10 mouse cellular contexts compared by ENCODE assay signal in genomic region chr6:25278509-25278908, GRCm38 (mm10).
DNase-seq lines count a peak whose midpoint lies in the region; ATAC-seq and TF ChIP-seq lines count a peak whose summit lies in the region.
"Had no signal": no experiment of that assay in that cellular context is flagged by ENCODE, and none has a peak within 500 bp of the region (broad histone marks: within the 10 kb centered on the region; RNA-seq: fewer than 3 reads in every experiment).

No protein-coding gene starts in this region.

- H3K9ac ChIP-seq in liver, adult 2 months (ENCODE audit: low read depth, low read length) = no peak overlapping the region
- H3K9ac ChIP-seq in liver, embryonic 11.5 days (ENCODE audit: low read depth, low read length) = no peak overlapping the region
- H3K9ac ChIP-seq in forebrain, embryonic 15.5 days (replicated peaks) = no peak overlapping the region
- H3K9ac ChIP-seq in midbrain, embryonic 16.5 days (ENCODE audit: low read depth, low read length) = no peak overlapping the region

- peak; percentile 7 to 79 for DNase-seq in adrenal gland, adult (ENCODE audit: inconsistent age in 2 of 2, low spot score in 1 of 2)
- DNase-seq in adrenal gland, postnatal 4 days (ENCODE audit: low spot score in 2 of 2) = no peak
- DNase-seq in liver, adult 2 months (ENCODE audit: extremely low read depth, low read depth, low spot score) = peak; percentile 29
- no peak for DNase-seq in liver, embryonic 11.5 days (ENCODE audit: low spot score)
- no peak for DNase-seq in spleen, postnatal 10 days (ENCODE audit: low spot score in 2 of 2)
- DNase-seq: spleen, adult 18-20 months had no signal

- TF ChIP-seq POLR2A in liver, adult 2 months (IDR thresholded peaks at IDR 0.05; ENCODE audit: extremely low read depth, insufficient read depth, low read length) = no peak

- no peak overlapping the region for H3K4me3 ChIP-seq in liver, adult 2 months (ENCODE audit: insufficient read depth, low read depth, low read length)
- H3K4me3 ChIP-seq in liver, embryonic 11.5 days (ENCODE audit: low read depth, low read length) = no peak overlapping the region
- no peak overlapping the region for H3K4me3 ChIP-seq in forebrain, embryonic 15.5 days
- H3K4me3 ChIP-seq in midbrain, embryonic 16.5 days (ENCODE audit: low read depth, low read length) = no peak overlapping the region
- H3K4me3 ChIP-seq: myocyte had no signal

- H3K79me2 ChIP-seq in liver, adult 2 months (ENCODE audit: control insufficient read depth, insufficient read depth, low read length) = no peaks in the 10 kb centered on the region

- no peaks in the 10 kb centered on the region for H3K9me3 ChIP-seq in liver, embryonic 11.5 days (ENCODE audit: control insufficient read depth, low read length)
- no peaks in the 10 kb centered on the region for H3K9me3 ChIP-seq in forebrain, embryonic 15.5 days
- no peaks in the 10 kb centered on the region for H3K9me3 ChIP-seq in midbrain, embryonic 16.5 days (replicated peaks; ENCODE audit: control insufficient read depth, low read length, poor library complexity, severe bottlenecking)

- no peaks in the 10 kb centered on the region for H3K36me3 ChIP-seq in liver, adult 2 months (ENCODE audit: control insufficient read depth, insufficient read depth, low read length)
- no peaks in the 10 kb centered on the region for H3K36me3 ChIP-seq in liver, embryonic 11.5 days (ENCODE audit: control insufficient read depth, insufficient read depth, low read length)
- no peaks in the 10 kb centered on the region for H3K36me3 ChIP-seq in forebrain, embryonic 15.5 days
- H3K36me3 ChIP-seq in midbrain, embryonic 16.5 days (ENCODE audit: control insufficient read depth, insufficient read depth, low read length) = no peaks in the 10 kb centered on the region

- no peak for ATAC-seq in liver, embryonic 11.5 days (replicated peaks; ENCODE audit: low FRiP score)
- ATAC-seq in forebrain, embryonic 15.5 days (replicated peaks) = peak; percentile 92
- ATAC-seq in midbrain, embryonic 16.5 days = peak; percentile 79
- no peak for ATAC-seq in granulocyte monocyte progenitor cell, adult 5-6 weeks (replicated peaks; ENCODE audit: poor library complexity, severe bottlenecking)

- H3K4me1 ChIP-seq in liver, adult 2 months (ENCODE audit: control insufficient read depth, insufficient read depth, low read length) = no peaks in the 10 kb centered on the region
- no peaks in the 10 kb centered on the region for H3K4me1 ChIP-seq in liver, embryonic 11.5 days (replicated peaks; ENCODE audit: control insufficient read depth, insufficient read depth, low read length)
- peaks cover 10% of the 10 kb centered on the region for H3K4me1 ChIP-seq in forebrain, embryonic 15.5 days
- H3K4me1 ChIP-seq in midbrain, embryonic 16.5 days (ENCODE audit: control insufficient read depth, insufficient read depth, low read length) = peaks cover 12% of the 10 kb centered on the region

- WGBS in liver, adult 2 months = 75% methylated on average over 1 of the region's 1 CpGs
- WGBS in liver, embryonic 11.5 days = 81% methylated on average over 1 of the region's 1 CpGs
- 6% methylated on average over 1 of the region's 1 CpGs for WGBS in forebrain, embryonic 15.5 days
- 7% methylated on average over 1 of the region's 1 CpGs for WGBS in midbrain, embryonic 16.5 days

- no peak for TF ChIP-seq CTCF in liver, adult 2 months (IDR thresholded peaks at IDR 0.05; ENCODE audit: low read depth, low read length)

- H3K4me2 ChIP-seq in liver, embryonic 11.5 days = no peak overlapping the region
- H3K4me2 ChIP-seq in forebrain, embryonic 15.5 days (replicated peaks) = no peak overlapping the region
- no peak overlapping the region for H3K4me2 ChIP-seq in midbrain, embryonic 16.5 days (ENCODE audit: low read length)

- H3K27me3 ChIP-seq in liver, adult 2 months (ENCODE audit: control insufficient read depth, insufficient read depth, low read length) = no peaks in the 10 kb centered on the region
- H3K27me3 ChIP-seq in liver, embryonic 11.5 days (replicated peaks; ENCODE audit: control insufficient read depth, insufficient read depth, low read length) = no peaks in the 10 kb centered on the region
- no peaks in the 10 kb centered on the region for H3K27me3 ChIP-seq in forebrain, embryonic 15.5 days
- no peaks in the 10 kb centered on the region; the same call in 1 of the 2 replicates for H3K27me3 ChIP-seq in midbrain, embryonic 16.5 days (ENCODE audit: control insufficient read depth, insufficient read depth, low read depth, low read length)

- no peak overlapping the region for H3K27ac ChIP-seq in liver, adult 2 months (replicated peaks; ENCODE audit: insufficient read depth, low read depth, low read length)
- H3K27ac ChIP-seq in liver, embryonic 11.5 days (ENCODE audit: low read depth, low read length) = no peak overlapping the region
- H3K27ac ChIP-seq in forebrain, embryonic 15.5 days (replicated peaks) = no peak overlapping the region
- H3K27ac ChIP-seq in midbrain, embryonic 16.5 days (ENCODE audit: low read length) = no peak overlapping the region

Comparison
In these comparisons a context has a peak if more than half of its experiments do, and no peak if none do; other contexts are left out.
1. DNase-seq: peak in adrenal gland, adult (2 of 2) and liver, adult 2 months (single experiment); none in adrenal gland, postnatal 4 days (0 of 2), liver, embryonic 11.5 days (single experiment) and spleen, postnatal 10 days (0 of 2).
2. ATAC-seq: peak in forebrain, embryonic 15.5 days (single experiment) and midbrain, embryonic 16.5 days (single experiment); none in liver, embryonic 11.5 days (single experiment) and granulocyte monocyte progenitor cell, adult 5-6 weeks (single experiment).